Mouse (Mus musculus): Measurements from ENCODE around the gene Mlst8. TPM values are rescaled to one million over a fixed set of nuclear protein-coding genes. Genes with fewer than 3 reads are reported as not detected.

Gene Mlst8
- total and polyA plus RNA-seq, 3 experiments, result 8.5 to 28.1 (median 10.7) TPM

DNA sequence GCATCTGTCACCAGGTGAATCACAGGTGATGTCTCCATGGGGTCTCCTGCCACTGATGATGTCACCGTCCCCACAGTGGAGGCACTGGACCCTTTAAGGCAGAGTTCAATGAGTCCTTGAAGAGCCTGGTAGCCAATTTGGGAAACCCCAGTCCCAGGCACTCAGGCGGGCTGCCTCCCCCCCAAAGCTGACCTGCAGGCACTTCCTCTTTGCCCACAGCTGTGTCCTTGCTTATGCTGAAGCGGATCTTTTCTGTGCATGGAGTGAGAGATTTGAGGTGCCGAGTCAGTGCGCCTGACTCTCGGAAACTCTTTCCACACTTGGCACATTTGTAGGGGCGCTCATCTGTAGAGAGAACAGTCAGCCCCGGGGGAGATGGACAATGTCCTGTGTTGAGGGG lies 32.3 kb downstream of the Mlst8 start:
- Histone ChIP-seq H3K4me3 (no peak overlapping the region), H3K79me2 (replicated peaks; ENCODE audit: control insufficient read depth, insufficient read depth, low read length) (0 out of 2 replicates have a peak, but pooled peaks cover 2% of the 10 kb centered on the region), H3K9ac (ENCODE audit: low read depth, low read length) (no peak overlapping the region), H3K27me3 (ENCODE audit: control insufficient read depth, insufficient read depth, low read length) (no peaks in the 10 kb centered on the region), H3K4me1 (ENCODE audit: control insufficient read depth, insufficient read depth, low read length) (no peaks in the 10 kb centered on the region), H3K27ac (no peak overlapping the region), H3K36me3 (ENCODE audit: control insufficient read depth, insufficient read depth, low read length) (no peaks in the 10 kb centered on the region)
- DNase-seq, result no peak
- 91% methylated on average over 8 of the region's 8 CpGs for WGBS
- intact Hi-C loops (cut with DNase I), result no loop called here
- TF ChIP-seq CTCF (IDR thresholded peaks at IDR 0.05) (no peak), EP300 (IDR thresholded peaks at IDR 0.05; ENCODE audit: insufficient read depth, low read depth, low read length) (no peak), POLR2A (IDR thresholded peaks at IDR 0.05; ENCODE audit: insufficient read depth, low read depth, low read length) (no peak)

DNA sequence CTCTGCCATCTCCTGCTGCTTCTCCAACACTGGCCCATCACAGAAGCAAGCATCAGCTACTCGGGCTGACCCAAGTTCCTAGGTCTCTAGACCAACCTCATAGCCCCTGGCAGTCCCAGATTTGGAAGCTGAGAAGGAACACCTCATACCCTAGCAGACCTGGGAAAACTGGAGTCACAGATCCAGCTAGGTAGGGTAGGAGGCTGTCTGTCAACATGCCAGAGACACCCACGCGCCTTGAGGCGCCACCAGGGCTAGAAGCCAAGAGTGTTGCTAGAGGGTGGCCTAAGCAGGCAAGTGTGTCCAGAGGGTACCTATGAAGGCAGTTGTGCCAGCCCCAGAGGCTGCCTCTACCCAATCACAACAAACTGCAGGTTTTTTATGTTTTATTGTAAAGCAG lies 35.5 kb downstream of the Mlst8 start:
- no peaks in the 10 kb centered on the region for H3K27me3 ChIP-seq (ENCODE audit: control insufficient read depth, insufficient read depth, low read length)
- no peak overlapping the region for H3K9ac ChIP-seq (ENCODE audit: low read depth, low read length)
- no peak overlapping the region for H3K4me3 ChIP-seq
- no peak overlapping the region for H3K27ac ChIP-seq
- WGBS, result 65% methylated on average over 4 of the region's 4 CpGs
- no peaks in the 10 kb centered on the region for H3K36me3 ChIP-seq (ENCODE audit: control insufficient read depth, insufficient read depth, low read length)
- no peak for DNase-seq
- no peaks in the 10 kb centered on the region for H3K79me2 ChIP-seq (replicated peaks; ENCODE audit: control insufficient read depth, insufficient read depth, low read length)
- TF ChIP-seq CTCF (IDR thresholded peaks at IDR 0.05) (no peak), EP300 (IDR thresholded peaks at IDR 0.05; ENCODE audit: insufficient read depth, low read depth, low read length) (no peak), POLR2A (IDR thresholded peaks at IDR 0.05; ENCODE audit: insufficient read depth, low read depth, low read length) (no peak)
- intact Hi-C loops (cut with DNase I), result no loop called here
- H3K4me1 ChIP-seq (ENCODE audit: control insufficient read depth, insufficient read depth, low read length), result no peaks in the 10 kb centered on the region

DNA sequence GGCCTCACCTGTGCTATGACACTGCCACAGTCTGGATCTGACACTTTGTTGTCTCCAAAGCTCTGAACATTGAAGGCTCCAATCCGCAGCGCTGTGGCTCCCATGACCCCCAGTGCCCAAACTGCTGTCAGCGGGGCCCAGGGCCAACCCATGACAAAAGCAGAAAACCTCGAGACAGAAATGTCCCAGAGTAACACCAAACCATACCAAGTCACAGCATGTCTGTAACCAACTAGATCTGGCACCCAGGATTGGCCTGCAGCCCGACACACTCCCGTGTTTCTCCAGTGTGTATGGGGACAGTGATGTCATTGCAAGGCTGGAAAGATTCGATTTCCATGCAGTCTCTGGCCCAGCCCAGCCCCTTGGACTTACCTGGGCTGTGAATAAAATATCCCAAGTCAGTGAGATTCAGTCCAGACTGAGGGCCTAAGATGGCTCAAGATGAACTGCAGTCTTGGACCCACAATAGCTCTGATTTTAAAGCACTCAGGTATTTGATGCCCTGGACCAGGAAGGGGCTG lies 36.2 kb downstream of the Mlst8 start, which contains the start of gene Dnase1l2:
Gene Dnase1l2 (minus strand): TSS at position 474 of the 524 bp plus-strand sequence.
- Histone ChIP-seq H3K27me3 (ENCODE audit: control insufficient read depth, insufficient read depth, low read length) (no peaks in the 10 kb centered on the region), H3K4me3 (no peak within 1 kb of the TSS), H3K79me2 (replicated peaks; ENCODE audit: control insufficient read depth, insufficient read depth, low read length) (no peaks in the 10 kb centered on the region), H3K4me1 (ENCODE audit: control insufficient read depth, insufficient read depth, low read length) (no peaks in the 10 kb centered on the region), H3K36me3 (ENCODE audit: control insufficient read depth, insufficient read depth, low read length) (no peaks in the 10 kb centered on the region), H3K9ac (ENCODE audit: low read depth, low read length) (no peak within 1 kb of the TSS), H3K27ac (no peak within 1 kb of the TSS)
- TF ChIP-seq POLR2A (IDR thresholded peaks at IDR 0.05; ENCODE audit: insufficient read depth, low read depth, low read length) (no peak), CTCF (IDR thresholded peaks at IDR 0.05) (no peak), EP300 (IDR thresholded peaks at IDR 0.05; ENCODE audit: insufficient read depth, low read depth, low read length) (no peak)
- 55% methylated on average over 7 of the region's 7 CpGs for WGBS
- intact Hi-C loops (cut with DNase I), result no loop called here
- DNase-seq, result no peak

DNA sequence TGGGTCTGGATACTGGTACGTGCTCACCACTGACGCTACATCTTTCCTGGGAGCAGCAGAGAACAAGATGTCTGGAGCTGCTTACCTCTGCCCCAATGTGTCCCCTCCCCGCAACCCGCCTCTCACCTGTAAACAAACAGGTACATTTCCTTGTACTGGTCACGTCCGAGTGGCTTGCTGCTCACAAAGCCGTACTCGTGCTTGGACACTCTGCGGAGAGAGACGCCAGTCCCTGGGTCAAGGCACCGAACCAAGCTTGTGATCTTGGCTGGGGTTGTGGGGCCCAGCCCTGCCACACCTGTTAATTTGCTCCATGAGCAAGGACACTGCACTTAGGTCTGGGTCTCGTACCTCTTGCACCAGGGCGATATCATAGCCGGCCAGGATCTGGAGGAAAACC lies 36.8 kb downstream of the Mlst8 start:
- Histone ChIP-seq H3K27me3 (ENCODE audit: control insufficient read depth, insufficient read depth, low read length) (no peaks in the 10 kb centered on the region), H3K4me1 (ENCODE audit: control insufficient read depth, insufficient read depth, low read length) (no peaks in the 10 kb centered on the region), H3K36me3 (ENCODE audit: control insufficient read depth, insufficient read depth, low read length) (no peaks in the 10 kb centered on the region), H3K9ac (ENCODE audit: low read depth, low read length) (no peak overlapping the region), H3K4me3 (no peak overlapping the region), H3K27ac (no peak overlapping the region), H3K79me2 (replicated peaks; ENCODE audit: control insufficient read depth, insufficient read depth, low read length) (no peaks in the 10 kb centered on the region)
- 89% methylated on average over 14 of the region's 14 CpGs for WGBS
- no peak for TF ChIP-seq POLR2A (IDR thresholded peaks at IDR 0.05; ENCODE audit: insufficient read depth, low read depth, low read length)
- no peak for TF ChIP-seq CTCF (IDR thresholded peaks at IDR 0.05)
- TF ChIP-seq EP300 (IDR thresholded peaks at IDR 0.05; ENCODE audit: insufficient read depth, low read depth, low read length), result no peak
- no peak for DNase-seq
- intact Hi-C loops (cut with DNase I), result no loop called here

DNA sequence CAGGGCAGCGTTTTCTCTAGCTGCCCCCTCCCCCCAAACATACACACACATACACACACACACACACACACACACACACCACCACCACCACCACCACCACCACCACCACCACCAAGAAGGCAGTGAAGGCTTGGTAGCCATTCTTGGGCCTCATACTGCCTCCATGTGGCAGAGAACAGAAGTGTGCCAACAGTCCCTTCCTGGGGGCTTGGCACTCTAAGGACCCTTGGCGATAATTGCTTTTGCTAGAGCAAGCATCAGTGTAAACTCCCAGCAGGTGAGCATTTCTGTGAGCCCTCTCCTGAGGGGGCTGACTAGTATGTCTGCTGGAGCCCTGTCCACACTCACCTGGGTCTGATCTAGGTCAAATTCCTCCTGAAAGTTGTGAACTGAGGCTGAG lies 37.7 kb downstream of the Mlst8 start:
- Histone ChIP-seq H3K27ac (no peak overlapping the region), H3K9ac (ENCODE audit: low read depth, low read length) (no peak overlapping the region), H3K79me2 (replicated peaks; ENCODE audit: control insufficient read depth, insufficient read depth, low read length) (no peaks in the 10 kb centered on the region), H3K27me3 (ENCODE audit: control insufficient read depth, insufficient read depth, low read length) (no peaks in the 10 kb centered on the region), H3K4me1 (ENCODE audit: control insufficient read depth, insufficient read depth, low read length) (no peaks in the 10 kb centered on the region), H3K36me3 (ENCODE audit: control insufficient read depth, insufficient read depth, low read length) (no peaks in the 10 kb centered on the region), H3K4me3 (no peak overlapping the region)
- intact Hi-C loops (cut with DNase I), result no loop called here
- no peak for DNase-seq
- TF ChIP-seq POLR2A (IDR thresholded peaks at IDR 0.05; ENCODE audit: insufficient read depth, low read depth, low read length) (no peak), CTCF (IDR thresholded peaks at IDR 0.05) (peak; percentile 34), EP300 (IDR thresholded peaks at IDR 0.05; ENCODE audit: insufficient read depth, low read depth, low read length) (no peak)
- 28% methylated on average over 2 of the region's 2 CpGs for WGBS

DNA sequence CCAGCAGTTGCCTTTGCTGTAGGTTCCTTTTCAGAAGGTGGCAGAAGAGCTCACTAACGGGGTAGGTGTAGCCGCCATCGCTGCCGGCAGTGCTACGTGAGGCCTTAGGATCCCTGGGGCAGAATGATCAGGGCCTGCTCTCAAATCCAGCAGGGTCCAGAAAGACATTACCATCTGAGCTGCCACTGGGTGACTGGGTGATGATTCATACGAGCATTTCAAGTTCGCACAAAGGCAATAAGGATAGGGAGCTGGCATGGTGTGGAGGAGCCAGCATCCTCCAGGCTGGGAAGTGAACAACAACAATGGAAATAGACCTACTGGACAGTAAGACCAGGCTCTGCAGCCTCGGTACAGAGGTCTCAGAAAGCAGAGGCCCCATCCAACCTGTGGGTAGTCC lies 38.5 kb downstream of the Mlst8 start:
- Histone ChIP-seq H3K4me3 (no peak overlapping the region), H3K36me3 (ENCODE audit: control insufficient read depth, insufficient read depth, low read length) (no peaks in the 10 kb centered on the region), H3K79me2 (replicated peaks; ENCODE audit: control insufficient read depth, insufficient read depth, low read length) (no peaks in the 10 kb centered on the region), H3K9ac (ENCODE audit: low read depth, low read length) (no peak overlapping the region), H3K4me1 (ENCODE audit: control insufficient read depth, insufficient read depth, low read length) (no peaks in the 10 kb centered on the region), H3K27me3 (ENCODE audit: control insufficient read depth, insufficient read depth, low read length) (no peaks in the 10 kb centered on the region), H3K27ac (no peak overlapping the region)
- TF ChIP-seq EP300 (IDR thresholded peaks at IDR 0.05; ENCODE audit: insufficient read depth, low read depth, low read length) (0 out of 2 replicates have a peak, but pooled peaks have one; percentile 13), CTCF (IDR thresholded peaks at IDR 0.05) (no peak)
- intact Hi-C loops (cut with DNase I), result no loop called here
- no peak for DNase-seq
- 83% methylated on average over 8 of the region's 8 CpGs for WGBS
